Mouse (Mus musculus) regulatory T cell (primary cell): Measurements from ENCODE around the gene Eprs.

Experiments used
- in situ Hi-C: fragments of 300-600 bp; cut with MboI, MseI; formaldehyde crosslinking; loops from one replicate; pipeline ENCODE4 v1.15.1; 2025; ENCODE audit warnings: high pct_unique_total_duplicates

The Eprs gene

DNA sequence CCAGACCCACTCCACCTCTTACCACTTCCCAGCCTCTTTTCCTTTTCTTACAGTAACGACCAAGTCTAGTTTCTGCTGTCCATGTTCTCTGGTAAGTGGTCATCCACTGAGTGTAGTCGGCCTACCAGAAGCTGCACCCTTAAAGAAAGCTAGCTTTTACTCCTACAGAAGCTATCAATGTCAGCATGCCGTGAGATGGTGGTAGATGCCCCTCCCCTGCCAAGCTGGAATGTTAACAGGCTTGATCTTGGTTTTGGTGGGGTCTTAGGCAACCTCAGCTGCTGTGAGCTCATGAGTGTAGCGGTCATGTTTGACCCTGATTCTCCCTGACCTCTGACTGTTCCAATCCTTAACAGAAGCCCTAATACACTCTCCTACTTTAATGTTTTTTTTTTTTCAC, 4.6 kb upstream of the Eprs start:
- in situ Hi-C loops = no loop called here

- in situ Hi-C loops = no loop called here
These were observed 810 bp downstream of the Eprs start for GRCm38 (mm10) chr1:185363526-185364182.

GRCm38 (mm10) chr1:185364183-185364540, 1.3 kb downstream of the Eprs start:
- in situ Hi-C loops = no loop called here

- in situ Hi-C loops = no loop called here
These were observed 4.5 kb downstream of the Eprs start for GRCm38 (mm10) chr1:185367383-185367782.

DNA sequence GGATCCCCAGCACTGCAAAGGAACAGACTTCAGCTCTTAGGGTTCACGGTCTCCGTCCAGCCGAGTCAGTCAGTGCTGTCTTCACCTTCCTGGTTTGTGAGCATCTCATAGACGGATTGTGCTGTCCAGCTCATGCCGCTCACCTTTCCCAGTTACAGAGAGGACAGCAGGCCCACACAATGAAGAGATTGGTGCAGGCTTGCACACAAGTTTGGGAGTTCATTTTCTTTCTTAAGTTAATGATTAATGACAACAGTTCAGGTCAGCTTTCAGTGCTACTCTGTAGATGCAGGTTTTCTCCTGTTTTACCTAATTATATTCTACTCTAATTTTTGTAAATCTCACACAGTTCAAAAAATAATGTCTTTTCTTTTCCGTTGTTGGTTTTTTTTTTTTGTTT, 7.1 kb downstream of the Eprs start:
- in situ Hi-C loops = no loop called here

- in situ Hi-C loops = loop anchor here (5.0 kb wide), 1 partner anchor 36 kb away; no protein-coding TSS in a partner anchor
These were observed 13.5 kb downstream of the Eprs start for GRCm38 (mm10) chr1:185376390-185376789.

DNA sequence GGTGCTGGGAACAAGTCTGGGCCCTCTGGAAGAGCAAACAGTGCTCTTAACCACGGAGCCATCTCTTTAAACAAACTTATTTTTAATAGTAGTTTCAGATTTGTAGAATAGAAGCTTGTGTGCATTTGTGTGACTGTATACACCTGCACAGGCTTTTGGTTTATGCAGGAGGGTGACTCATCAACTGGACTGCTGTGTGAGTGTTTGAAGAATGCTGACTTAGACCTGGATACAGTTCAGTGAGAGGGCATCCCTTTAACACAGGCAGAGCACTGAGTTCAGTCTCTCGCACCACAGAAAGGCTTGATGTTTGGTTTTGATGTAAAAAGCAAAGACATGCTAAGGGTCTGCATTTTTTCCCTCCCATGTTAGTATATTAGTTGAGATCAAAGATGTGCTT, 14.6 kb downstream of the Eprs start:
- in situ Hi-C loops = loop anchor here (5.0 kb wide), 1 partner anchor 35 kb away; no protein-coding TSS in a partner anchor

DNA sequence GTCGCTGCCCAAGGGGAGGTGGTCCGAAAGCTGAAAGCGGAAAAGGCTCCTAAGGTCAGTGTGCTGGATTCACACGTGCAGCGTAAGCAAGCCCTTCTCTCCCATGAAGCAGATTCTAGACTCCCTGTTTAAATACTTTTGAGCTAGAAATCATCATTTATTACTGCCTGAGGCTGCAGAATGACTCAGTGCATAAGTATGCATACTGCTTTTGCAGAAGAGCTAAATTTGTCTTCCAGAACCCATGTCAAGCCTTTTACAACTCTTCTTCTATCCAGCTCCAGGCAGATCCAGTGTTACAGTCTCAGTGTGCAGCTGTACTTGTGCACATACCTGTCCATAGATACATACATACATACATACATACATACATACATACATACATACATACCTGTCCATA, 38.8 kb downstream of the Eprs start:
- in situ Hi-C loops = no loop called here

- in situ Hi-C loops = no loop called here
These were observed 41.2 kb downstream of the Eprs start for GRCm38 (mm10) chr1:185404021-185404420.

DNA sequence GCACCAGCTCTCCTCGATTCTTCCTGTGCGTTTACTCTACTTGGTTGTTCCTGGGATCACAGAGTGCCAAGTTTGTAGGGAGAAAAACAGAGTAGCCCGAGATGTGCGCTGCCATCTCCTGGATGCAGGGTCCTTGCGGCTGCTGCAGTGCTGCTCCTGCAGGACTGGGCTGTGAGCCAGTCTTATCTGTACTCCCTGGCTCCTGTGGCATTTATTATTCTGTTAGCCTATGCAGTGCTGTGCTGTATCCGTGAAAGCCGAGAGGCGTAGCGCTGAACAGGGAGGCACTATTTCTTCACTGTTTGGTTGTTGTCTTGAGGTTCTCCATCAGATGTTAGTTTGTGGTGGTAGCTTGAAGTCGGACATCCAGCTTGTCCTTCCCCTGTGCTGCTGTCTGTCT, 43.1 kb downstream of the Eprs start:
- in situ Hi-C loops = no loop called here

- in situ Hi-C loops = loop anchor here (5.0 kb wide), 1 partner anchor 33 kb away; no protein-coding TSS in a partner anchor
These were observed 47.0 kb downstream of the Eprs start for GRCm38 (mm10) chr1:185409831-185410230.

- in situ Hi-C loops = no loop called here
These were observed 55.2 kb downstream of the Eprs start for GRCm38 (mm10) chr1:185418011-185418410.

DNA sequence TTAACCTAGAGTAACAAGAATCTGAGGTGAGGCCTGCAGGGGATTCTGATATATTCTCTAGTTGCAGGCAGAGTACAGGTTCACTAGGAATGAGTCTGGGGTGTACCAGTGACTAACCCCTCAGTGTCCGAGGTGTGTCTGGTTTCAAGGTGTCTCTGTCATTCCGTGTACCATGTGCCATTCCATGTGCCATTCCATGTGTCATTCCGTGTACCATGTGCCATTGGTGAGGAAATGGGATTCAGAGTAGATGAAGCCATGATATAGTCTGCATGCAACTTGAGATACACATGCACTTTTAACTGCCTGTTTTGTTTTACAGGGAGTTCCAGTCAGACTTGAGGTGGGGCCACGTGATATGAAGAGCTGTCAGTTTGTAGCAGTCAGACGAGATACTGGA, 57.0 kb downstream of the Eprs start:
- in situ Hi-C loops = no loop called here

- in situ Hi-C loops = no loop called here
These were observed 57.9 kb downstream of the Eprs start for GRCm38 (mm10) chr1:185420776-185421175.

DNA sequence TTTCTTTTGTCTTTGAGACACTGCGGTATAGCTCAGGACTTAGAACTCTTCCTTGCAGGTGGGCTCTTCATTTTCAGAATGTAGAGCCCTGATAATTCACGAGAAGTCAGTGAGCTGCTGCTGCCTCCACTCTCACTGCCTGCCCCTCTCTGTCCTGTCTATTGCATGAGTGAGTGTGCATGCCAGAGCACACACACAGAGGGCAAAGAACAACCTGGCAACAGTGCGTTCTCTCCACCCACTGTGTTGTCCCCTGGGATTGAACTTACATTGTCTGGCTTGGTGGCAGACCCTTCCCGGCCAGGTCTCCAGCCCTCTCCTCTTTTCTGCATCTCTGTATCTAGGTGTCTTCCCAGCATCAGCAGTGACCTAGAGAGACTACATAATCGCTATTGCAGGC, 63.7 kb downstream of the Eprs start:
- in situ Hi-C loops = no loop called here

- in situ Hi-C loops = no loop called here
These were observed 67.6 kb downstream of the Eprs start for GRCm38 (mm10) chr1:185430488-185430887.

DNA sequence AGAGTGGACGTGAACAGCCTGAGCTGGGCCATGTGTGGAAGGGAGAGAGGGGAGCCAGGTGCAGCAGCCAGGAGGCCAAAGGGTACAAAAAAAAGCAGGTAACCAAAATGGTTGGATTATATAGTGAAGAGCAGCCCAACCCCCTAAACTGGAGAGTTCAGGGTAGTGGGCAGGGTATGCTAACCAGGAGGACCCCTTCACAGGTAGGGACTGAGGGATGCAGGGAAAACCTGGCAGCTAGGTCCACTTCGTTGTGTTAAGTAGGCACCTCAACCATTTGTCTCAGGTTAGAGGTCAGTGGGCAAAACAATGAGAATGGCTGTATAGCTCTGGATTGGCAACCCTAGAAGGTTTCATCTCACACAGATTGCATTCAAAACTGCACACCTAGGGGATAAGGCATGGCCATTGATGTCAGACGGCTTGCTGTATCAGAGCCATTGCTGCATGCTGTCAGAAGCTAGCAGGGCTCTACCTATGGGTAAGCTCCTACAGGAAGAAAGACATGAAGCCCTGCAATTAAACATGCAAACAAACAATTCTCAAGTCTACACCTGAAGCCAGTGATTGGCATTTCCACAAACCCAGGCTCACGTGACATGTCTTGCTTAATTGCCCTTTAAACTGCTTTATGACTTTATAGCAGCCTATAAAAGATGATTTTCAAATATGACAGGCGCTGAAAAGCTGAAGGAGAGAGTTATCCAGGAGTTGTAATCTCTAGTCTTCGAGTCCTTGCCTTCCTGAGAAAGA, 68.6 kb downstream of the Eprs start:
- in situ Hi-C loops = no loop called here

GRCm38 (mm10) chr1:185431998-185432317, 69.1 kb downstream of the Eprs start:
- in situ Hi-C loops = no loop called here

DNA sequence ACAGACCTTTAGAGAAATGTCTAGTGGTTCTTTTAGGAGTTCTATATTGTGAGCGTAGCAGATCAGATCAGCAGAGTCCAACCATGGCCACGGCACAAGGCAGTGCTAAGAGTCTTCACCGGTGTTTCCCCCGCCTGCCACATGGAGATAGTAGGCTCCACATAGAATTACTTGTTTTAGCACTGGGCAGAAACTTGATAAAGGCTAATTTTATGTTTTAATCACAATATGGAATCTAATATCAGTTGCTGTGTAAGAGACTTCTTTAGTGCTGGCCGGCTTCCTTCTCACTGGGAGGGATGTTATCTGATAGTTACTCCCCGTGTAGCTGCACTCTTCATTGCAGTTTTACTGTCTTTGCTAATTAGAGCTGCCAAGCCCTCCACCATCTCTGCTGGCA, 70.3 kb downstream of the Eprs start:
- in situ Hi-C loops = no loop called here

DNA sequence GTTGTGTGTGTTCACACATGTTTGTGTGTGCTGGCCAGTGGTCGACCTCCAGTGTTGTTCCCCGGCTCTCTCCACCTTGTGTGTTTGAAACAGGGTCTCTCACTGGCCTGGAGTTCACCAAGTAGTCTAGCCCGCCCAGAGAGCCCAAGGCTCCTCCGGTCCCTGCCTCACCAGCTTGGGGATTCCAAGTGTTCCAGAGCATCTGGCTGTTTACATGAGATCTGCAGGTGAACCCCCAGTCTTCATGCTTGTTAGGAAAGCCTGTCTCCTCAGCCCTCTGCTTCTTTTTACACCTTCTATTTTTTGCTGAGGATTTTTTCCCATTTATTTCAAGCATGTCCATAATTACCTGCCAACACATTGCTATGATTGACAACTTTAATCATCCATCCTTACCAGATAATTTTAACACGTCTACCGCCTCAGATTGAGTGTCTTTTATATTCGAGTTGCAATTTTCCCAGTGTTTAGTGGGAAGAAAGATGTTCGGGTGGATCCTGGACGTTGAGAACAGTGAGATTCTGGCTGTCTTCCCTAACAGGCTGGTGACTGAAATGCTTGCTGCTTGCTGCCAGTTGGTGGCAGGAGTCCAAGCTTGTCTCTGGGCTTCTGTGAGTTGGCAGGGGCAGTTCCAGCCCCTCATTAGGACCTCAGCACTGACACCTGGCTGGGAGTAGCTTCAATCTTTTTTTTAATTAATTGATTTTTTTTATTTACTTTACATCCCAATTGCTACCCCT, 76.2 kb downstream of the Eprs start:
- in situ Hi-C loops = no loop called here

DNA sequence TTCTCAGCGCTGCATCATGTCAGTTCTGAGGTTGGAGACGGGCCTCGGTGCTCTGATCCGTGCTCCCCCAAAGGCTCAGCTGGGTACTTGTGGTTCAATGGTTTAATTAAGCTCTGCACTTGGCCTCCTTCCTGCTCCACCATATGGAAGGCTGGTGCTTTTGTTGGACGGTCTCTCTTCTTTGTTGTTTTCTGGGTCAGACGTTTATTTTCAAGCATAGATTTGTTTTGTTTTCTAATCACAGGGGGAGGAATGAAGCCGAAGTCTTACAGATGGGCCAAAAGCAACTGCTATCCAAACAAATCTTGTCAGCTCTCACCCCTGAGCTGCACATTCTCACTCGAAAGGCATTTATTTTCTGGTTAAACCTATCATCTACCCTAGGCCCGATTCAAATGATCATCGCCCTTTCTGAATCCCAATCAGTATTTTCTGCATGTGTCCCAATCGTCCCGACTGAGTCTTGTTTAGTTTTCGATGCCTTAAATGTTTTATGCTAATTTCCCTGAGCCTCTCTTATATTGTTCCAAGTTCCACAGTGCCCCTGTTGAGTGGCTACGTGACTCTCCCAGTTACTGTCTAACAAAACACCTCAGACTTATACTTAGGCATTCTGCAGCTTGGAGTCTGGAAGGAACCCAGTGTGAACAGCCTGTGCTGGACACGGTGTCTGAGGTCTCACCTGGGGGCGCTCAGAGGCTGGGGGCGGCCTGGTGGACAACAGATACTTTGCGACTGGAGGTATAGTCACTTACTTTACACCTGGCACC, 79.0 kb downstream of the Eprs start:
- in situ Hi-C loops = no loop called here

- in situ Hi-C loops = no loop called here
These were observed 86.1 kb downstream of the Eprs start for GRCm38 (mm10) chr1:185448936-185449335.
